14 mouse cellular contexts compared by ENCODE assay signal in genomic region chr13:53262509-53263250, GRCm38 (mm10). TPM values are rescaled to one million over a fixed set of nuclear protein-coding genes. Genes with fewer than 3 reads are reported as not detected.
DNase-seq lines count a peak whose midpoint lies in the region; ATAC-seq and TF ChIP-seq lines count a peak whose summit lies in the region.
"Had no signal": no experiment of that assay in that cellular context is flagged by ENCODE, and none has a peak within 500 bp of the region (broad histone marks: within the 10 kb centered on the region; RNA-seq: fewer than 3 reads in every experiment).

No protein-coding gene starts in this region.

- ATAC-seq in kidney, embryonic 14.5 days (ENCODE audit: low FRiP score, low TSS enrichment): 0 out of 2 replicates have a peak, but pooled peaks have one; percentile 41
- ATAC-seq in intestine, embryonic 14.5 days (replicated peaks; ENCODE audit: low FRiP score, low TSS enrichment, low read depth): peak; percentile 76
- no peak for ATAC-seq in neural tube, embryonic 15.5 days (ENCODE audit: low FRiP score)

- TF ChIP-seq EP300 in heart, adult 2 months (IDR thresholded peaks at IDR 0.05; ENCODE audit: insufficient read depth, low read depth, low read length): no peak

- no peak overlapping the region for H3K4me3 ChIP-seq in kidney, embryonic 14.5 days (ENCODE audit: low read length)
- H3K4me3 ChIP-seq in heart, adult 2 months: no peak overlapping the region
- no peak overlapping the region for H3K4me3 ChIP-seq in intestine, embryonic 14.5 days (ENCODE audit: low read depth, low read length)
- H3K4me3 ChIP-seq in neural tube, embryonic 15.5 days (replicated peaks): no peak overlapping the region
- H3K4me3 ChIP-seq: layer of hippocampus, adult 2 months had no signal

- H3K4me2 ChIP-seq in kidney, embryonic 14.5 days (replicated peaks; ENCODE audit: low read depth, low read length): no peak overlapping the region
- H3K4me2 ChIP-seq in intestine, embryonic 14.5 days (ENCODE audit: low read length): peak overlapping the region; percentile 24
- no peak overlapping the region for H3K4me2 ChIP-seq in neural tube, embryonic 15.5 days
- H3K4me2 ChIP-seq: liver, embryonic 11.5 days had no signal

- 59% methylated on average over 16 of the region's 16 CpGs for WGBS in kidney, embryonic 14.5 days
- 48% methylated on average over 16 of the region's 16 CpGs for WGBS in heart, adult 2 months
- WGBS in intestine, embryonic 14.5 days: 27% methylated on average over 16 of the region's 16 CpGs
- WGBS in neural tube, embryonic 15.5 days: 86% methylated on average over 16 of the region's 16 CpGs

- no peak overlapping the region for H3K9ac ChIP-seq in kidney, embryonic 14.5 days (ENCODE audit: low read depth, low read length)
- no peak overlapping the region for H3K9ac ChIP-seq in heart, adult 2 months (ENCODE audit: low read depth, low read length)
- H3K9ac ChIP-seq in intestine, embryonic 14.5 days (ENCODE audit: low read length): no peak overlapping the region
- H3K9ac ChIP-seq in neural tube, embryonic 15.5 days (replicated peaks): no peak overlapping the region

- H3K27me3 ChIP-seq in kidney, embryonic 14.5 days (ENCODE audit: control insufficient read depth, insufficient read depth, low read length): no peaks in the 10 kb centered on the region
- H3K27me3 ChIP-seq in heart, adult 2 months (ENCODE audit: control insufficient read depth, insufficient read depth, low read length): no peaks in the 10 kb centered on the region
- no peaks in the 10 kb centered on the region for H3K27me3 ChIP-seq in intestine, embryonic 14.5 days (replicated peaks; ENCODE audit: control insufficient read depth, insufficient read depth, low read length)
- no peaks in the 10 kb centered on the region for H3K27me3 ChIP-seq in neural tube, embryonic 15.5 days (replicated peaks)
- H3K27me3 ChIP-seq: CH12.LX had no signal

- no peaks in the 10 kb centered on the region for H3K36me3 ChIP-seq in kidney, embryonic 14.5 days (ENCODE audit: control insufficient read depth, insufficient read depth, low read length)
- no peaks in the 10 kb centered on the region for H3K36me3 ChIP-seq in heart, adult 2 months (ENCODE audit: control insufficient read depth, insufficient read depth, low read length)
- H3K36me3 ChIP-seq in intestine, embryonic 14.5 days (ENCODE audit: control insufficient read depth, insufficient read depth, low read length): no peaks in the 10 kb centered on the region
- no peaks in the 10 kb centered on the region for H3K36me3 ChIP-seq in neural tube, embryonic 15.5 days

- TF ChIP-seq POLR2A in heart, adult 2 months (IDR thresholded peaks at IDR 0.05; ENCODE audit: insufficient read depth, low read depth, low read length): no peak

- intact Hi-C loops in heart, adult 2 months (cut with DNase I): loop anchor here (2.0 kb wide), 1 partner anchor 22 kb away; no protein-coding TSS in a partner anchor

- H3K27ac ChIP-seq in kidney, embryonic 14.5 days (ENCODE audit: low read depth, low read length): peak overlapping the region; percentile 65; the same call in 1 of the 2 replicates
- H3K27ac ChIP-seq in heart, adult 2 months: peak overlapping the region; percentile 64
- H3K27ac ChIP-seq in intestine, embryonic 14.5 days (ENCODE audit: low read depth): peak overlapping the region; percentile 83
- no peak overlapping the region for H3K27ac ChIP-seq in neural tube, embryonic 15.5 days (replicated peaks)
- H3K27ac ChIP-seq: layer of hippocampus, adult 2 months had no signal

- H3K9me3 ChIP-seq in kidney, embryonic 14.5 days (ENCODE audit: control insufficient read depth, low read length): peaks cover 3% of the 10 kb centered on the region; the same call in 1 of the 2 replicates
- no peaks in the 10 kb centered on the region for H3K9me3 ChIP-seq in intestine, embryonic 14.5 days (ENCODE audit: control insufficient read depth, low read length)
- H3K9me3 ChIP-seq in neural tube, embryonic 15.5 days (replicated peaks): no peaks in the 10 kb centered on the region

- H3K79me2 ChIP-seq in heart, adult 2 months (replicated peaks; ENCODE audit: control insufficient read depth, insufficient read depth, low read length): no peaks in the 10 kb centered on the region

- peaks cover 46% of the 10 kb centered on the region for H3K4me1 ChIP-seq in kidney, embryonic 14.5 days (ENCODE audit: control insufficient read depth, insufficient read depth, low read length)
- H3K4me1 ChIP-seq in heart, adult 2 months (ENCODE audit: control insufficient read depth, insufficient read depth, low read length): peaks cover 3% of the 10 kb centered on the region
- H3K4me1 ChIP-seq in intestine, embryonic 14.5 days (replicated peaks; ENCODE audit: control insufficient read depth, insufficient read depth, low read length): peaks cover 79% of the 10 kb centered on the region
- peaks cover 9% of the 10 kb centered on the region for H3K4me1 ChIP-seq in neural tube, embryonic 15.5 days

- TF ChIP-seq CTCF in heart, adult 2 months (IDR thresholded peaks at IDR 0.05): no peak

- DNase-seq in kidney, adult 11 months: no peak
- peak; percentile 49 to 51 for DNase-seq in heart, adult 2 months
- DNase-seq in intestine, embryonic 14.5 days (ENCODE audit: low spot score): peak; percentile 67
- DNase-seq in lung, postnatal 4 days: peak; percentile 35 to 76
- DNase-seq in spleen, postnatal 14 days (ENCODE audit: low spot score in 2 of 2): no peak
- no peak for DNase-seq in MN1 (ENCODE audit: low spot score)
- DNase-seq: cerebellum, adult 2 months; gastrocnemius, postnatal 36 days; thymus, postnatal 14 days had no signal

RNA-seq across cellular contexts. Expression of gene Ror2, which starts 23.2 kb away (rescaled TPM):
- 6.8 and 7.3 TPM in 2 replicates for polyA plus RNA-seq in kidney, embryonic 14.5 days (2014; fragmentation: Nextera tagmentation; extraction: Ambion mirVana)
- total RNA-seq in heart, adult 2 months (2021): 1 to 10 TPM; 1.1 to 1.9 TPM
- polyA plus RNA-seq in heart, adult 2 months (2012; rRNA removed): 1.5 and 1.6 TPM in 2 replicates
- polyA plus RNA-seq in intestine, embryonic 14.5 days (2014; fragmentation: Nextera tagmentation; extraction: Ambion mirVana): 15.5 and 18.5 TPM in 2 replicates
- polyA plus RNA-seq in neural tube, embryonic 15.5 days (2015; fragmentation: Nextera tagmentation; extraction: Ambion mirVana): 3.4 and 4.8 TPM in 2 replicates

Comparison
In these comparisons a context has a peak if more than half of its experiments do, and no peak if none do; other contexts are left out.
1. DNase-seq: peak in heart, adult 2 months (2 of 2), intestine, embryonic 14.5 days (single experiment) and lung, postnatal 4 days (2 of 2); none in kidney, adult 11 months (single experiment), spleen, postnatal 14 days (0 of 2) and MN1 (single experiment).